Mouse (Mus musculus) lung, postnatal 0 days (tissue): ENCODE results near the gene Stn1.

Experiments used
- CTCF ChIP-seq: IDR thresholded peaks from 2 replicates; pipeline ENCODE4 v1.5.1; 2016; ENCODE audit warnings: antibody characterized with exemption, mild to moderate bottlenecking
- EP300 ChIP-seq: IDR thresholded peaks from 2 replicates; pipeline ENCODE4 v1.6.1; 2016; ENCODE audit warnings: antibody characterized with exemption, mild to moderate bottlenecking, control low read depth

DNA sequence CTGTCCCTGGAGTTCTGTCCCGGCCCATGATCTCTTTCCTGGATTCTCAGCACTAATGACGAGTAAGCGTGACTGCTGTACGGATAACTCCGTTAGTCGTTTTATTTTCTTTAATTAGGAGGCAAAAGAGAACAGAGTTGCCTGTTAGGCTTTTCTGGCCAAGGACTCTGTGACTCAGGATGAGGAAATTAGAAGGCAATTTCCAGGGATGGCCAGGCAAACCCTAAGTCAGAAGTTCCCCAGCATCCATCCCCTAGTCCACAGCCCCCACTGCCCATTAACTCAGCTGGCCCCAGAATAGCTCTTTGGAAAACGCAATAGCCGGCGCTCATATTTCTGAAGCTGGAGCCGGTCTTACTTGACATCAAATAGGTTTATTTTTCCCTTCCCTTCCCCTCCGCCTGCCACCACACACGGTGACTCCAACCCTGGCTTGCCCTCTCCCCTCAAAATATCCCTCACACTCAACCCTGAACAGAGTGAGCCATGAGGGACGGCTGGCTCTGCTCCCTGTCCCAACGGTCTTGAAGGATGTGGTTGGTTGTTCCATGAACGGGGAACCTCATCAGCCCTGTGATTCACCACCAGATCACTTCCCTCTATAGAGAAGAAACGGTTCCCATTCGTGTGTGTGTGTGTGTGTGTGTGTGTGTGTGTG is 78.7 kb downstream of the Stn1 start:
- no peak for TF ChIP-seq CTCF
- peak; percentile 41; the same call in 1 of the 2 replicates for TF ChIP-seq EP300
